Mouse (Mus musculus): ENCODE results near the gene Krtap19-9b. TPM values are rescaled to one million over a fixed set of nuclear protein-coding genes. Genes with fewer than 3 reads are reported as not detected.

The Krtap19-9b gene
- polyA plus RNA-seq (2012; rRNA removed) = not detected in 2 replicates

GRCm38 (mm10) chr16:88932165-88932564 lies at the start of gene Krtap19-9b:
TSS of gene Krtap19-9b (minus strand) at chr16:88932265.
- Histone ChIP-seq H3K4me1 (ENCODE audit: control insufficient read depth, insufficient read depth, low read length) (no peaks in the 10 kb centered on the region), H3K4me3 (replicated peaks; ENCODE audit: extremely low read depth, low read depth, low read length) (no peak within 1 kb of the TSS)
- TF ChIP-seq CTCF (IDR thresholded peaks at IDR 0.05; ENCODE audit: insufficient read depth, low read length) (no peak), POLR2A (IDR thresholded peaks at IDR 0.05; ENCODE audit: borderline replicate concordance, extremely low read depth, low read depth, low read length) (no peak)
- WGBS = 75% methylated on average over 3 of the region's 3 CpGs
- no peak for DNase-seq

- Histone ChIP-seq H3K4me3 (replicated peaks; ENCODE audit: extremely low read depth, low read depth, low read length) (no peak within 1 kb of the TSS), H3K4me1 (ENCODE audit: control insufficient read depth, insufficient read depth, low read length) (no peaks in the 10 kb centered on the region)
- WGBS = 83% methylated on average over 7 of the region's 7 CpGs
- no peak for DNase-seq
- TF ChIP-seq POLR2A (IDR thresholded peaks at IDR 0.05; ENCODE audit: borderline replicate concordance, extremely low read depth, low read depth, low read length) = no peak
- no peak for TF ChIP-seq CTCF (IDR thresholded peaks at IDR 0.05; ENCODE audit: insufficient read depth, low read length)
Measured at GRCm38 (mm10) chr16:88962773-88963172, 30.7 kb upstream of the Krtap19-9b start, which contains the start of gene Krtap16-3. TSS of gene Krtap16-3 (minus strand) at chr16:88962873.

GRCm38 (mm10) chr16:88941106-88941505 lies 9.0 kb upstream of the Krtap19-9b start:
- Histone ChIP-seq H3K4me1 (ENCODE audit: control insufficient read depth, insufficient read depth, low read length) (no peaks in the 10 kb centered on the region), H3K4me3 (replicated peaks; ENCODE audit: extremely low read depth, low read depth, low read length) (no peak overlapping the region)
- DNase-seq = no peak
- 83% methylated on average over 6 of the region's 6 CpGs for WGBS
- TF ChIP-seq POLR2A (IDR thresholded peaks at IDR 0.05; ENCODE audit: borderline replicate concordance, extremely low read depth, low read depth, low read length) (no peak), CTCF (IDR thresholded peaks at IDR 0.05; ENCODE audit: insufficient read depth, low read length) (no peak)

- no peak for DNase-seq
- TF ChIP-seq CTCF (IDR thresholded peaks at IDR 0.05; ENCODE audit: insufficient read depth, low read length) = no peak
- TF ChIP-seq POLR2A (IDR thresholded peaks at IDR 0.05; ENCODE audit: borderline replicate concordance, extremely low read depth, low read depth, low read length) = no peak
- 66% methylated on average over 7 of the region's 7 CpGs for WGBS
Measured at GRCm38 (mm10) chr16:88938252-88938651, 6.2 kb upstream of the Krtap19-9b start.

GRCm38 (mm10) chr16:88896357-88896756 lies 35.7 kb downstream of the Krtap19-9b start, which contains the start of gene Krtap19-5:
TSS of gene Krtap19-5 (minus strand) at chr16:88896457.
- DNase-seq = no peak
- Histone ChIP-seq H3K4me1 (ENCODE audit: control insufficient read depth, insufficient read depth, low read length) (no peaks in the 10 kb centered on the region), H3K4me3 (replicated peaks; ENCODE audit: extremely low read depth, low read depth, low read length) (no peak within 1 kb of the TSS)
- TF ChIP-seq CTCF (IDR thresholded peaks at IDR 0.05; ENCODE audit: insufficient read depth, low read length) (no peak), POLR2A (IDR thresholded peaks at IDR 0.05; ENCODE audit: borderline replicate concordance, extremely low read depth, low read depth, low read length) (no peak)
- WGBS = 86% methylated on average over 6 of the region's 6 CpGs

More at GRCm38 (mm10) chr16:88938252-88938651, 6.2 kb upstream of the Krtap19-9b start:
- H3K4me3 ChIP-seq (replicated peaks; ENCODE audit: extremely low read depth, low read depth, low read length) = no peak overlapping the region
- H3K4me1 ChIP-seq (ENCODE audit: control insufficient read depth, insufficient read depth, low read length) = no peaks in the 10 kb centered on the region

GRCm38 (mm10) chr16:88886870-88887269 lies 45.2 kb downstream of the Krtap19-9b start:
- Histone ChIP-seq H3K4me3 (replicated peaks; ENCODE audit: extremely low read depth, low read depth, low read length) (no peak overlapping the region), H3K4me1 (ENCODE audit: control insufficient read depth, insufficient read depth, low read length) (no peaks in the 10 kb centered on the region)
- 73% methylated on average over 6 of the region's 6 CpGs for WGBS
- TF ChIP-seq CTCF (IDR thresholded peaks at IDR 0.05; ENCODE audit: insufficient read depth, low read length) (no peak), POLR2A (IDR thresholded peaks at IDR 0.05; ENCODE audit: borderline replicate concordance, extremely low read depth, low read depth, low read length) (no peak)
- DNase-seq = no peak

GRCm38 (mm10) chr16:88884989-88885388 lies 47.1 kb downstream of the Krtap19-9b start, which contains the start of gene Krtap19-4:
TSS of gene Krtap19-4 (minus strand) at chr16:88885089.
- TF ChIP-seq CTCF (IDR thresholded peaks at IDR 0.05; ENCODE audit: insufficient read depth, low read length) (no peak), POLR2A (IDR thresholded peaks at IDR 0.05; ENCODE audit: borderline replicate concordance, extremely low read depth, low read depth, low read length) (no peak)
- Histone ChIP-seq H3K4me1 (ENCODE audit: control insufficient read depth, insufficient read depth, low read length) (no peaks in the 10 kb centered on the region), H3K4me3 (replicated peaks; ENCODE audit: extremely low read depth, low read depth, low read length) (no peak within 1 kb of the TSS)
- 89% methylated on average over 5 of the region's 5 CpGs for WGBS
- no peak for DNase-seq

Other genes with a start within 250 kb of the Krtap19-9b start
- gene 2310061N02Rik, start 224.3 kb downstream of the Krtap19-9b start, polyA plus RNA-seq (2012; rRNA removed) = not detected in 2 replicates
- not detected in 2 replicates for gene Krtap13-1, start 203.4 kb downstream of the Krtap19-9b start, polyA plus RNA-seq (2012; rRNA removed)
- gene Krtap13, start 180.6 kb downstream of the Krtap19-9b start, polyA plus RNA-seq (2012; rRNA removed) = not detected in 2 replicates
- not detected in 2 replicates for gene 2310034C09Rik, start 173.4 kb downstream of the Krtap19-9b start, polyA plus RNA-seq (2012; rRNA removed)
- gene 2310057N15Rik, start 158.1 kb downstream of the Krtap19-9b start, polyA plus RNA-seq (2012; rRNA removed) = not detected in 2 replicates
- gene Gm5965, start 154.4 kb downstream of the Krtap19-9b start, polyA plus RNA-seq (2012; rRNA removed) = not detected in 2 replicates
- gene Gm20741, start 120.0 kb downstream of the Krtap19-9b start, polyA plus RNA-seq (2012; rRNA removed) = not detected in 2 replicates
- gene Krtap15, start 112.0 kb downstream of the Krtap19-9b start, polyA plus RNA-seq (2012; rRNA removed) = not detected in 2 replicates
- not detected in 2 replicates for gene Krtap14, start 106.1 kb downstream of the Krtap19-9b start, polyA plus RNA-seq (2012; rRNA removed)
- gene Krtap19-1, start 62.9 kb downstream of the Krtap19-9b start, polyA plus RNA-seq (2012; rRNA removed) = not detected in 2 replicates
- not detected in 2 replicates for gene Krtap19-2, start 58.0 kb downstream of the Krtap19-9b start, polyA plus RNA-seq (2012; rRNA removed)
- not detected in 2 replicates for gene Krtap19-3, start 54.2 kb downstream of the Krtap19-9b start, polyA plus RNA-seq (2012; rRNA removed)
- not detected in 2 replicates for gene Krtap19-4, start 47.2 kb downstream of the Krtap19-9b start, polyA plus RNA-seq (2012; rRNA removed)
- not detected in 2 replicates for gene Krtap19-5, start 35.8 kb downstream of the Krtap19-9b start, polyA plus RNA-seq (2012; rRNA removed)
- not detected in 2 replicates for gene Krtap16-3, start 30.6 kb upstream of the Krtap19-9b start, polyA plus RNA-seq (2012; rRNA removed)
- not detected in 2 replicates for gene Krtap22-2, start 78.5 kb upstream of the Krtap19-9b start, polyA plus RNA-seq (2012; rRNA removed)
- not detected in 2 replicates for gene Gm10229, start 83.0 kb upstream of the Krtap19-9b start, polyA plus RNA-seq (2012; rRNA removed)
- not detected in 2 replicates for gene Krtap6-1, start 99.4 kb upstream of the Krtap19-9b start, polyA plus RNA-seq (2012; rRNA removed)
- gene Gm10228, start 109.2 kb upstream of the Krtap19-9b start, polyA plus RNA-seq (2012; rRNA removed) = not detected in 2 replicates
- not detected in 2 replicates for gene Krtap6-5, start 115.6 kb upstream of the Krtap19-9b start, polyA plus RNA-seq (2012; rRNA removed)
- not detected in 2 replicates for gene 1110025L11Rik, start 131.7 kb upstream of the Krtap19-9b start, polyA plus RNA-seq (2012; rRNA removed)
- not detected in 2 replicates for gene Krtap6-3, start 151.8 kb upstream of the Krtap19-9b start, polyA plus RNA-seq (2012; rRNA removed)
- not detected in 2 replicates for gene Gm6358, start 208.6 kb upstream of the Krtap19-9b start, polyA plus RNA-seq (2012; rRNA removed)
- not detected in 2 replicates for gene Gm10061, start 218.8 kb upstream of the Krtap19-9b start, polyA plus RNA-seq (2012; rRNA removed)
- not detected in 2 replicates for gene Gm9789, start 225.7 kb upstream of the Krtap19-9b start, polyA plus RNA-seq (2012; rRNA removed)
- not detected in 2 replicates for gene Gm7735, start 237.2 kb upstream of the Krtap19-9b start, polyA plus RNA-seq (2012; rRNA removed)
- gene 1110057P08Rik, start 242.5 kb upstream of the Krtap19-9b start, polyA plus RNA-seq (2012; rRNA removed) = not detected in 2 replicates